Mouse (Mus musculus) heart, embryonic 12.5 days (tissue): ENCODE results near the gene Fry. TPM values are rescaled to one million over a fixed set of nuclear protein-coding genes. Genes with fewer than 3 reads are reported as not detected.

Source experiments
- ATAC-seq: fragments of 200-750 bp; cut with Nextera tagmentation; 2 replicates; pipeline ENCODE4 v1.8.0; 2017; ENCODE audit warnings: moderate TSS enrichment, moderate library complexity; ENCODE audit not compliant: insufficient number of reproducible peaks, low FRiP score
- H3K27ac ChIP-seq: fragments of 300-500 bp; sonication (generic); 2 replicates; pipeline ENCODE4 v1.5.1; 2016; ENCODE audit warnings: mild to moderate bottlenecking, moderate library complexity; ENCODE audit not compliant: poor library complexity, severe bottlenecking
- H3K27me3 ChIP-seq: fragments of 300-500 bp; sonication (generic); replicated peaks from 2 replicates; pipeline ENCODE4 v1.6.1; 2016; ENCODE audit warnings: mild to moderate bottlenecking, moderate library complexity
- H3K36me3 ChIP-seq: fragments of 300-500 bp; sonication (generic); 2 replicates; pipeline ENCODE4 v1.6.1; 2016; ENCODE audit warnings: mild to moderate bottlenecking, moderate library complexity
- H3K4me1 ChIP-seq: fragments of 300-500 bp; sonication (generic); replicated peaks from 2 replicates; pipeline ENCODE4 v1.6.1; 2016; ENCODE audit warnings: mild to moderate bottlenecking
- H3K4me2 ChIP-seq: fragments of 300-500 bp; sonication (generic); 2 replicates; pipeline ENCODE4 v1.6.1; 2016; ENCODE audit warnings: mild to moderate bottlenecking, moderate library complexity
- H3K4me3 ChIP-seq: fragments of 300-500 bp; sonication (generic); 2 replicates; pipeline ENCODE4 v1.5.1; 2016; ENCODE audit warnings: mild to moderate bottlenecking
- H3K9ac ChIP-seq: fragments of 300-500 bp; sonication (generic); 2 replicates; pipeline ENCODE4 v1.6.1; 2016; ENCODE audit warnings: mild to moderate bottlenecking, moderate library complexity
- H3K9me3 ChIP-seq: fragments of 300-500 bp; sonication (generic); replicated peaks from 2 replicates; pipeline ENCODE4 v1.6.1; 2016; ENCODE audit warnings: mild to moderate bottlenecking, moderate library complexity
- WGBS: fragments of 180-500 bp; shearing (Covaris S2); methylation state at CpG from one replicate; pipeline ENCODE4 v1.1.7; 2016; 5-methylcytosine and 5-hydroxymethylcytosine counted together
- polyA plus RNA-seq: library from polyadenylated mRNA; unstranded; fragments of >200 nt; fragmentation: Nextera tagmentation; extraction: Ambion mirVana; gene quantifications from 2 replicates; pipeline ENCODE4 v1.2.1, GENCODE M21; 2016

Fry gene
- polyA plus RNA-seq, 1 experiment from 2014 or later: 30.6 TPM

DNA sequence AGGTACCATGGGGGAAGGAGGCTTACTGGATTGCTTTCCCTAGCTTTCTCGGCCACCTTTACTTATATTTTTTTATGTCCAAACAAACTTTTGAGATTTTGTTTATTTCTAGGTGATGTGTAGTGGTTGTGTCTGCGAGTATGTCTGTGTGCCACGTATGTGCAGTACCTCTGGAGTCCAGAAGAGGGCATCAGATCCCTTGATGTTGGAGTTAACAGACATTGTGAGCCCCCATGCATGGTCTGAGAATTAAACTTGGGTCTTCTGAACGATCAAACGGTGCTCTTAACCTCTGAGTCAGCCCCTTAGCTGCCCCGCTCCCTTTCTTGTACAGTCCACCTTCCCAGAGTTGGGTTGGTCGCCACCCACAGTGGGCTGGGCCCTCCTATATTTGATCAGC, 4.4 kb upstream of the Fry start:
- Histone ChIP-seq H3K27me3 (no peaks in the 10 kb centered on the region), H3K27ac (no peak overlapping the region), H3K4me1 (peaks cover 23% of the 10 kb centered on the region), H3K9me3 (peaks cover 3% of the 10 kb centered on the region; the same call in 1 of the 2 replicates), H3K36me3 (no peaks in the 10 kb centered on the region), H3K4me3 (no peak overlapping the region), H3K9ac (no peak overlapping the region), H3K4me2 (no peak overlapping the region)
- 75% methylated on average over 7 of the region's 7 CpGs for WGBS
- no peak for ATAC-seq

GRCm38 (mm10) chr5:150114778-150115177, 3.7 kb upstream of the Fry start:
- ATAC-seq: no peak
- Histone ChIP-seq H3K4me2 (no peak overlapping the region), H3K27ac (peak overlapping the region; percentile 75; the same call in 1 of the 2 replicates)

GRCm38 (mm10) chr5:150115271-150116092, 3.0 kb upstream of the Fry start:
- no peaks in the 10 kb centered on the region for H3K27me3 ChIP-seq
- H3K4me1 ChIP-seq: peaks cover 27% of the 10 kb centered on the region
- H3K27ac ChIP-seq: peak overlapping the region; percentile 75
- WGBS: 49% methylated on average over 16 of the region's 16 CpGs
- H3K9ac ChIP-seq: peak overlapping the region; percentile 43
- H3K4me2 ChIP-seq: peak overlapping the region; percentile 49
- ATAC-seq: peak; percentile 34; the same call in 1 of the 2 replicates
- H3K9me3 ChIP-seq: peaks cover 3% of the 10 kb centered on the region; the same call in 1 of the 2 replicates
- H3K4me3 ChIP-seq: no peak overlapping the region
- no peaks in the 10 kb centered on the region for H3K36me3 ChIP-seq

More at GRCm38 (mm10) chr5:150114778-150115177, 3.7 kb upstream of the Fry start:
- 77% methylated on average over 4 of the region's 4 CpGs for WGBS
- Histone ChIP-seq H3K9me3 (peaks cover 3% of the 10 kb centered on the region; the same call in 1 of the 2 replicates), H3K9ac (no peak overlapping the region), H3K4me3 (no peak overlapping the region), H3K36me3 (no peaks in the 10 kb centered on the region), H3K27me3 (no peaks in the 10 kb centered on the region), H3K4me1 (peaks cover 27% of the 10 kb centered on the region)

- 71% methylated on average over 9 of the region's 9 CpGs for WGBS
- no peak overlapping the region for H3K4me3 ChIP-seq
- no peak overlapping the region for H3K9ac ChIP-seq
- no peaks in the 10 kb centered on the region for H3K36me3 ChIP-seq
- peak overlapping the region; percentile 75 for H3K27ac ChIP-seq
- H3K27me3 ChIP-seq: no peaks in the 10 kb centered on the region
- no peak for ATAC-seq
- H3K4me2 ChIP-seq: peak overlapping the region; percentile 49
- H3K9me3 ChIP-seq: peaks cover 3% of the 10 kb centered on the region; the same call in 1 of the 2 replicates
- H3K4me1 ChIP-seq: peaks cover 30% of the 10 kb centered on the region
These were observed 2.1 kb upstream of the Fry start for GRCm38 (mm10) chr5:150116216-150116905.

GRCm38 (mm10) chr5:150116906-150117216, 1.6 kb upstream of the Fry start:
- ATAC-seq: no peak
- H3K27ac ChIP-seq: no peak overlapping the region
- WGBS: 76% methylated on average over 6 of the region's 6 CpGs
- H3K4me3 ChIP-seq: no peak overlapping the region
- no peaks in the 10 kb centered on the region for H3K36me3 ChIP-seq
- H3K4me1 ChIP-seq: peaks cover 30% of the 10 kb centered on the region
- H3K27me3 ChIP-seq: no peaks in the 10 kb centered on the region
- no peak overlapping the region for H3K9ac ChIP-seq
- peaks cover 3% of the 10 kb centered on the region; the same call in 1 of the 2 replicates for H3K9me3 ChIP-seq
- H3K4me2 ChIP-seq: no peak overlapping the region

GRCm38 (mm10) chr5:150118124-150118454, 356 bp upstream of the Fry start:
- Histone ChIP-seq H3K4me3 (peak overlapping the region; percentile 87), H3K9ac (peak overlapping the region; percentile 74; the same call in 1 of the 2 replicates), H3K36me3 (no peaks in the 10 kb centered on the region), H3K4me2 (peak overlapping the region; percentile 82), H3K9me3 (peaks cover 3% of the 10 kb centered on the region; the same call in 1 of the 2 replicates), H3K27me3 (0 out of 2 replicates have a peak, but pooled peaks cover 3% of the 10 kb centered on the region), H3K4me1 (peaks cover 30% of the 10 kb centered on the region), H3K27ac (no peak overlapping the region)
- 18% methylated on average over 8 of the region's 8 CpGs for WGBS
- ATAC-seq: no peak

- peaks cover 19% of the 10 kb centered on the region for H3K4me1 ChIP-seq
- H3K9ac ChIP-seq: no peak overlapping the region
- H3K4me2 ChIP-seq: no peak overlapping the region
- no peak overlapping the region for H3K4me3 ChIP-seq
- WGBS: 82% methylated on average over 8 of the region's 8 CpGs
- no peaks in the 10 kb centered on the region for H3K9me3 ChIP-seq
- no peak overlapping the region for H3K27ac ChIP-seq
- no peaks in the 10 kb centered on the region for H3K36me3 ChIP-seq
- ATAC-seq: no peak
- 0 out of 2 replicates have a peak, but pooled peaks cover 3% of the 10 kb centered on the region for H3K27me3 ChIP-seq
These were observed 2.2 kb downstream of the Fry start for GRCm38 (mm10) chr5:150120676-150121075.

DNA sequence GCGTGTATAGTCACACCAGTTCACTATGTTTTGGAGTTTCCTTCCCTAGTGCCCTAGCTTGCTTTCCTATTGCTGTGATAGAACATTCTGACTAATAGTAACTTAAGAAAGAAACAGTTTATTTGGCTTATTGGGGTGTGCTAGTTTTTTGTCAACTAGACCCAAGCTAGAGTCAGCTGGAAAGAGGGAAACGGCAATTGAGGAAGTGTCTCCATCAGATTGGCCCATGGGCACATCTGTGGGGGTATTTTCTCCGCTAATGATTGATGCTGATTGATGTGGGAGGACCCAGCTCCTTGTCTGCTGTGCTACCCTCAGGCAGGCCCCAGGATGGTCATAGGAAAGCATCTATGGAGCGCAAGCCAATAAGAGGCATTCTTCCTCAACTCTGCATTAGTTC, 3.6 kb downstream of the Fry start:
- 0 out of 2 replicates have a peak, but pooled peaks cover 3% of the 10 kb centered on the region for H3K27me3 ChIP-seq
- H3K27ac ChIP-seq: no peak overlapping the region
- no peaks in the 10 kb centered on the region for H3K36me3 ChIP-seq
- H3K4me2 ChIP-seq: no peak overlapping the region
- no peak for ATAC-seq
- no peak overlapping the region for H3K4me3 ChIP-seq
- H3K9me3 ChIP-seq: no peaks in the 10 kb centered on the region
- no peak overlapping the region for H3K9ac ChIP-seq
- 80% methylated on average over 4 of the region's 4 CpGs for WGBS
- peaks cover 8% of the 10 kb centered on the region; the same call in 1 of the 2 replicates for H3K4me1 ChIP-seq

- Histone ChIP-seq H3K4me3 (no peak overlapping the region), H3K4me2 (no peak overlapping the region), H3K36me3 (no peaks in the 10 kb centered on the region), H3K27me3 (0 out of 2 replicates have a peak, but pooled peaks cover 3% of the 10 kb centered on the region), H3K4me1 (peaks cover 8% of the 10 kb centered on the region; the same call in 1 of the 2 replicates), H3K27ac (no peak overlapping the region), H3K9ac (no peak overlapping the region), H3K9me3 (no peaks in the 10 kb centered on the region)
- ATAC-seq: no peak
- 75% methylated on average over 2 of the region's 2 CpGs for WGBS
These were observed 4.1 kb downstream of the Fry start for GRCm38 (mm10) chr5:150122571-150122970.

GRCm38 (mm10) chr5:150125920-150126319, 7.5 kb downstream of the Fry start:
- 77% methylated on average over 9 of the region's 9 CpGs for WGBS
- H3K27ac ChIP-seq: no peak overlapping the region
- ATAC-seq: no peak

DNA sequence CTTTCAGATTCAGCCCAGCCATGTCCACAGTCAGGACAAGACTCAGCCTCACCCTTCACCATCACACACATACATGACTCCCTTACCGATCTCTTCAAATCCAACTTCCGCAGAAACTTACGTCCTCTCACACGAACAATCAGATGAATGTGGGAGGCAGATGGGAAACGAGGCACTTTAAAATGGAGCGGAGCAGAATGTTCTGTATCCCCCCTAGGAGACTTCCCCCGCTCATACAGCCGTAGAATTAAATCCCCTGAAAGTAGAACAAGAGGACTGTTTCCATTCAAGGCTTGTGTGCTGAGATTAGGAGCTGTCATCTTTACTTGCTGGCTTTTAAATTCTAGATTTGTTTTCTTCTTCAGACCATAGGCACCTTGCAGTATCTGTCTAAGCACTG, 10.0 kb downstream of the Fry start:
- Histone ChIP-seq H3K4me3 (no peak overlapping the region), H3K27me3 (no peaks in the 10 kb centered on the region), H3K4me2 (no peak overlapping the region), H3K9me3 (no peaks in the 10 kb centered on the region), H3K36me3 (no peaks in the 10 kb centered on the region), H3K9ac (no peak overlapping the region), H3K27ac (no peak overlapping the region), H3K4me1 (peaks cover 4% of the 10 kb centered on the region; the same call in 1 of the 2 replicates)
- ATAC-seq: no peak
- 76% methylated on average over 8 of the region's 8 CpGs for WGBS

More at GRCm38 (mm10) chr5:150125920-150126319, 7.5 kb downstream of the Fry start:
- H3K4me3 ChIP-seq: no peak overlapping the region
- no peak overlapping the region for H3K9ac ChIP-seq
- H3K4me2 ChIP-seq: no peak overlapping the region
- H3K9me3 ChIP-seq: no peaks in the 10 kb centered on the region
- H3K27me3 ChIP-seq: 0 out of 2 replicates have a peak, but pooled peaks cover 3% of the 10 kb centered on the region
- no peaks in the 10 kb centered on the region for H3K36me3 ChIP-seq
- 0 out of 2 replicates have a peak, but pooled peaks cover under 1% of the 10 kb centered on the region for H3K4me1 ChIP-seq
